Mouse (Mus musculus) adrenal gland, adult 8-10 months (tissue): ENCODE data around the gene Ssxb2. TPM values are rescaled to one million over a fixed set of nuclear protein-coding genes. Genes with fewer than 3 reads are reported as not detected.
"Not testable (repeated sequence)": the region's sequence is repeated elsewhere in the genome, so short reads cannot be mapped to it uniquely, and the experiment has no call there.

Source experiments
- DNase-seq: peaks from one replicate; pipeline ENCODE4 v3.0.0; 2022
- total RNA-seq, 4 experiments: library from RNA; stranded (reverse); gene quantifications; 2 replicates each; pipeline ENCODE4 v1.2.4; 2022

Gene Ssxb2
- total RNA-seq: not detected

- not testable (repeated sequence) for DNase-seq
Observed at GRCm38 (mm10) chrX:8461626-8462025, at the start of gene Ssxb2. TSS of gene Ssxb2 (minus strand) at chrX:8461726.

GRCm38 (mm10) chrX:8413005-8413404 lies 48.5 kb downstream of the Ssxb2 start, which contains the start of gene Ssxb1:
TSS of gene Ssxb1 (plus strand) at chrX:8413305.
- DNase-seq: not testable (repeated sequence)

Other genes with a start within 250 kb of the Ssxb2 start
- gene Ftsj1, start 209.3 kb downstream of the Ssxb2 start, total RNA-seq: 10 to 100 TPM; 20.9 to 31.1 (median 26.9) TPM
- gene Slc38a5, start 190.6 kb downstream of the Ssxb2 start, total RNA-seq: not detected
- not detected for gene Ssxb10, start 134.3 kb downstream of the Ssxb2 start, total RNA-seq
- gene Ssxb9, start 94.7 kb downstream of the Ssxb2 start, total RNA-seq: not detected
- not detected for gene Ssxb1, start 48.4 kb downstream of the Ssxb2 start, total RNA-seq
- gene Gm14459, start 63.2 kb upstream of the Ssxb2 start, total RNA-seq: not detected
- not detected for gene Ssxb6, start 86.5 kb upstream of the Ssxb2 start, total RNA-seq
- gene Ssxb3, start 130.1 kb upstream of the Ssxb2 start, total RNA-seq: not detected
- not detected for gene Ssxb8, start 229.1 kb upstream of the Ssxb2 start, total RNA-seq